In the genomic region with DNA sequence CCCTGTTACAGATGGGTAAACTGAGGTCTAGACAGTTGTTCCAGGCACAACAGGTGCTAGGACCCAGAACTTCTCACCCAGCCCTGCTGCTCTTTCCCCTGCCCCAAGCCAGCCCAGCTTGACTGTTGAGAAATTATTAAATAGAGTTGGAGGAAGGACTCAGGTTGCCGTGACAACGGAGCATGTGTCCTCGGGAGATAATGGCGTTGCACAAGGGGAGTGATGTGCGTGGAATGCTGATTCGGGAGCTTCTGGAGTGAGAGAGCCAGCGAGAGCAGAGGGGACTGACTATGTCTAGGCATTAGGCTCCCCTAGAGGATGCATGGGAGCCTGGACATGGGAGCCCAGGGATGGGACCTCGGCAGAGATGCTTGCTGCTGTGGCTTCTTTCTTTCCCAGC, we compare ENCODE assay signal across 10 mouse cellular contexts. TPM values are rescaled to one million over a fixed set of nuclear protein-coding genes. Genes with fewer than 3 reads are reported as not detected.
DNase-seq lines count a peak whose midpoint lies in the region; ATAC-seq lines count a peak whose summit lies in the region.
"Had no signal": no experiment of that assay in that cellular context is flagged by ENCODE, and none has a peak within 500 bp of the region (broad histone marks: within the 10 kb centered on the region; RNA-seq: fewer than 3 reads in every experiment).

No protein-coding gene starts in this region.

- H3K27me3 ChIP-seq in forebrain, embryonic 14.5 days (replicated peaks; ENCODE audit: control insufficient read depth, insufficient read depth, low read length), result no peaks in the 10 kb centered on the region
- peaks cover 7% of the 10 kb centered on the region for H3K27me3 ChIP-seq in neural tube, embryonic 11.5 days (ENCODE audit: control insufficient read depth, insufficient read depth, low read length)

- intact Hi-C loops in heart, postnatal 10 days (cut with DNase I), result no loop called here
- intact Hi-C loops in heart, postnatal 14 days (cut with DNase I), result no loop called here

- peak overlapping the region; percentile 32 for H3K4me2 ChIP-seq in forebrain, embryonic 14.5 days (ENCODE audit: low read length)
- no peak overlapping the region for H3K4me2 ChIP-seq in neural tube, embryonic 11.5 days (ENCODE audit: low read depth)

- no peak overlapping the region for H3K4me3 ChIP-seq in forebrain, embryonic 14.5 days (ENCODE audit: low read depth, low read length)
- H3K4me3 ChIP-seq in neural tube, embryonic 11.5 days (ENCODE audit: low read depth, low read length), result no peak overlapping the region

- peak overlapping the region; percentile 50 for H3K9ac ChIP-seq in forebrain, embryonic 14.5 days (ENCODE audit: low read length)
- 0 out of 2 replicates have a peak overlapping the region, but pooled peaks have one; percentile 15 for H3K9ac ChIP-seq in neural tube, embryonic 11.5 days (ENCODE audit: low read length)

- H3K4me1 ChIP-seq in forebrain, embryonic 14.5 days (ENCODE audit: control insufficient read depth, insufficient read depth, low read length), result peaks cover 74% of the 10 kb centered on the region
- H3K4me1 ChIP-seq in neural tube, embryonic 11.5 days (ENCODE audit: control insufficient read depth, insufficient read depth, low read length), result peaks cover 19% of the 10 kb centered on the region

- peaks cover 3% of the 10 kb centered on the region for H3K36me3 ChIP-seq in forebrain, embryonic 14.5 days (ENCODE audit: control insufficient read depth, insufficient read depth, low read length)
- no peaks in the 10 kb centered on the region for H3K36me3 ChIP-seq in neural tube, embryonic 11.5 days (ENCODE audit: control insufficient read depth, insufficient read depth, low read length)

- H3K9me3 ChIP-seq in forebrain, embryonic 14.5 days (replicated peaks; ENCODE audit: control insufficient read depth, low read length), result no peaks in the 10 kb centered on the region
- H3K9me3 ChIP-seq in neural tube, embryonic 11.5 days (ENCODE audit: control insufficient read depth, low read length), result no peaks in the 10 kb centered on the region

- DNase-seq in cerebellum, adult 9-10 months, result peak; percentile 51
- DNase-seq in forebrain, embryonic 14.5 days (ENCODE audit: low spot score), result peak; percentile 95
- peak; percentile 89 for DNase-seq in layer of hippocampus, adult 9-11 months
- peak; percentile 89 for DNase-seq in neural tube, embryonic 11.5 days (ENCODE audit: low spot score)
- DNase-seq in heart, postnatal 10 days, result no peak
- DNase-seq in heart, postnatal 4 days, result no peak
- DNase-seq in heart, postnatal 14 days, result no peak
- DNase-seq: lung, postnatal 4 days had no signal

- ATAC-seq in forebrain, embryonic 14.5 days, result peak; percentile 76
- peak; percentile 82 for ATAC-seq in neural tube, embryonic 11.5 days (ENCODE audit: insufficient read depth, low FRiP score, low TSS enrichment)
- ATAC-seq in inflammation-experienced regulatory T-cells, adult 6 months, result no peak

- 13% methylated on average over 8 of the region's 8 CpGs for WGBS in forebrain, embryonic 14.5 days
- WGBS in neural tube, embryonic 11.5 days, result 31% methylated on average over 8 of the region's 8 CpGs

- peak overlapping the region; percentile 91 for H3K27ac ChIP-seq in forebrain, embryonic 14.5 days (ENCODE audit: low read depth, low read length)
- H3K27ac ChIP-seq in neural tube, embryonic 11.5 days (ENCODE audit: low read depth, low read length), result peak overlapping the region; percentile 58

RNA-seq across cellular contexts. Expression of a gene that starts 7.7 kb away (rescaled TPM):
- polyA plus RNA-seq in forebrain, embryonic 14.5 days (2014; fragmentation: Nextera tagmentation; extraction: Ambion mirVana), result 74.0 and 95.1 TPM in 2 replicates
- polyA plus RNA-seq in neural tube, embryonic 11.5 days (2014; fragmentation: Nextera tagmentation; extraction: Ambion mirVana), result 9.8 and 11.5 TPM in 2 replicates
- under 1 TPM; 0.10 to 0.20 TPM for total RNA-seq in heart, postnatal 10 days (2021)
- under 1 TPM; 0.18 to 0.29 TPM for total RNA-seq in heart, postnatal 4 days (2021)
- polyA plus RNA-seq in inflammation-experienced regulatory T-cells, adult 6 months (2017; shearing (Covaris generic)), result under 1 TPM in 1 of 3 experiments, not detected in 2; 0.48 TPM
- under 1 TPM in 1 of 2 experiments, not detected in 1; 0.07 TPM for total RNA-seq in heart, postnatal 14 days (2021)
- polyA plus RNA-seq: stomach, embryonic 16.5 days had no signal

Comparison
In these comparisons a context has a peak if more than half of its experiments do, and no peak if none do; other contexts are left out.
1. DNase-seq: peak in cerebellum, adult 9-10 months (single experiment), forebrain, embryonic 14.5 days (single experiment), layer of hippocampus, adult 9-11 months (single experiment) and neural tube, embryonic 11.5 days (single experiment); none in heart, postnatal 10 days (0 of 2), heart, postnatal 4 days (single experiment) and heart, postnatal 14 days (0 of 2).